Mouse (Mus musculus) testis, adult 2 months (tissue): ENCODE results near the gene E2f4.

Experiments
- CTCF ChIP-seq: fragments of 200-500 bp; IDR thresholded peaks from 2 replicates; pipeline ENCODE4 v1.5.1; 2012; ENCODE audit warnings: low read depth, mild to moderate bottlenecking, inconsistent platforms, low read length, moderate library complexity; ENCODE audit not compliant: control insufficient read depth, insufficient read depth, insufficient replicate concordance
- POLR2A ChIP-seq: fragments of 200-500 bp; IDR thresholded peaks from 2 replicates; pipeline ENCODE4 v1.6.1; 2012; ENCODE audit warnings: low read depth, mild to moderate bottlenecking, inconsistent platforms, low read length, moderate library complexity; ENCODE audit not compliant: control insufficient read depth

- TF ChIP-seq CTCF (no peak), POLR2A (no peak)
Observed at GRCm38 (mm10) chr8:105343791-105344574, 46.5 kb downstream of the E2f4 start.
